Mouse (Mus musculus) olfactory bulb, adult 2 months (tissue): ENCODE results near the gene Pogk. TPM values are rescaled to one million over a fixed set of nuclear protein-coding genes. Genes with fewer than 3 reads are reported as not detected.
A peak's percentile ranks its signal among the peaks of the same experiment; 100 is the strongest.

Experiments used
- H3K27ac ChIP-seq: fragments of 200-500 bp; 2 replicates; pipeline ENCODE4 v1.5.1; 2012; ENCODE audit warnings: low read depth, low read length; ENCODE audit not compliant: insufficient read depth
- H3K4me1 ChIP-seq: fragments of 200-500 bp; 2 replicates; pipeline ENCODE4 v1.6.1; 2012; ENCODE audit warnings: low read length; ENCODE audit not compliant: control insufficient read depth, insufficient read depth
- H3K4me3 ChIP-seq: fragments of 200-500 bp; 2 replicates; pipeline ENCODE4 v1.5.1; 2012; ENCODE audit warnings: mild to moderate bottlenecking, low read depth, low read length, moderate library complexity; ENCODE audit not compliant: insufficient read depth
- CTCF ChIP-seq: fragments of 200-500 bp; IDR thresholded peaks from 2 replicates; pipeline ENCODE4 v1.5.1; 2012; ENCODE audit warnings: low read depth, mild to moderate bottlenecking, low read length, moderate library complexity; ENCODE audit not compliant: insufficient read depth
- POLR2A ChIP-seq: fragments of 200-500 bp; IDR thresholded peaks from 2 replicates; pipeline ENCODE4 v1.6.1; 2012; ENCODE audit warnings: mild to moderate bottlenecking, low read depth, low read length, moderate library complexity; ENCODE audit not compliant: insufficient read depth
- WGBS: fragments of 180-500 bp; shearing (Covaris S2); methylation state at CpG from one replicate; pipeline ENCODE4 v1.1.7; 2018; 5-methylcytosine and 5-hydroxymethylcytosine counted together
- polyA plus RNA-seq: library from polyadenylated mRNA; stranded (reverse); fragments of >200 nt; gene quantifications from 2 replicates; pipeline ENCODE4 v1.2.4, GENCODE M21; 2012; ENCODE audit warnings: low replicate concordance; ENCODE audit not compliant: missing spikeins, insufficient read depth, insufficient read length

The Pogk gene
- 198 TPM in 1 of 2 replicates, not detected in the other for polyA plus RNA-seq

- peak within 1 kb of the TSS; percentile 90 for H3K4me3 ChIP-seq
- TF ChIP-seq POLR2A (peak; percentile 85), CTCF (no peak)
- peak within 1 kb of the TSS; percentile 60 for H3K27ac ChIP-seq
- 1% methylated on average over 46 of the region's 49 CpGs for WGBS
- peaks cover 2% of the 10 kb centered on the region; the same call in 1 of the 2 replicates for H3K4me1 ChIP-seq
Observed at GRCm38 (mm10) chr1:166409701-166410220, at the start of gene Pogk. Pogk (minus strand) TSS chr1:166409863.

- 92% methylated on average over 3 of the region's 3 CpGs for WGBS
- Histone ChIP-seq H3K4me1 (no peaks in the 10 kb centered on the region), H3K4me3 (no peak overlapping the region), H3K27ac (no peak overlapping the region)
- no peak for TF ChIP-seq POLR2A
- TF ChIP-seq CTCF: no peak
Observed at GRCm38 (mm10) chr1:166441992-166442391, 32.3 kb upstream of the Pogk start.

GRCm38 (mm10) chr1:166439426-166439825 is 29.8 kb upstream of the Pogk start:
- no peak for TF ChIP-seq POLR2A
- no peak for TF ChIP-seq CTCF
- Histone ChIP-seq H3K4me3 (no peak overlapping the region), H3K27ac (no peak overlapping the region), H3K4me1 (no peaks in the 10 kb centered on the region)
- 77% methylated on average over 6 of the region's 6 CpGs for WGBS

GRCm38 (mm10) chr1:166429809-166430431 is 20.3 kb upstream of the Pogk start:
- TF ChIP-seq CTCF: no peak
- TF ChIP-seq POLR2A: no peak
- Histone ChIP-seq H3K4me1 (peaks cover 7% of the 10 kb centered on the region), H3K27ac (peak overlapping the region; percentile 18; the same call in 1 of the 2 replicates), H3K4me3 (no peak overlapping the region)
- WGBS: 21% methylated on average over 10 of the region's 10 CpGs

GRCm38 (mm10) chr1:166429053-166429452 is 19.4 kb upstream of the Pogk start:
- WGBS: 28% methylated on average over 3 of the region's 3 CpGs
- Histone ChIP-seq H3K4me1 (peaks cover 7% of the 10 kb centered on the region), H3K27ac (no peak overlapping the region), H3K4me3 (no peak overlapping the region)
- TF ChIP-seq CTCF: no peak
- no peak for TF ChIP-seq POLR2A

GRCm38 (mm10) chr1:166412266-166412665 is 2.6 kb upstream of the Pogk start:
- WGBS: 93% methylated on average over 3 of the region's 3 CpGs
- Histone ChIP-seq H3K4me3 (no peak overlapping the region), H3K27ac (no peak overlapping the region), H3K4me1 (no peaks in the 10 kb centered on the region)
- TF ChIP-seq POLR2A (no peak), CTCF (no peak)

- Histone ChIP-seq H3K27ac (no peak overlapping the region), H3K4me1 (no peaks in the 10 kb centered on the region), H3K4me3 (no peak overlapping the region)
- TF ChIP-seq CTCF (no peak), POLR2A (no peak)
- WGBS: 100% methylated on average over 1 of the region's 1 CpGs
Observed at GRCm38 (mm10) chr1:166411541-166411940, 1.9 kb upstream of the Pogk start.

GRCm38 (mm10) chr1:166409177-166409700 is 424 bp downstream of the Pogk start:
- H3K4me1 ChIP-seq: peaks cover 3% of the 10 kb centered on the region; the same call in 1 of the 2 replicates
- no peak for TF ChIP-seq CTCF
- TF ChIP-seq POLR2A: no peak
- peak overlapping the region; percentile 90 for H3K4me3 ChIP-seq
- WGBS: under 1% methylated on average over 44 of the region's 45 CpGs
- peak overlapping the region; percentile 27; the same call in 1 of the 2 replicates for H3K27ac ChIP-seq

- H3K27ac ChIP-seq: peak overlapping the region; percentile 60; the same call in 1 of the 2 replicates
- TF ChIP-seq POLR2A: no peak
- no peak for TF ChIP-seq CTCF
Observed at GRCm38 (mm10) chr1:166403846-166404245, 5.8 kb downstream of the Pogk start.

More at GRCm38 (mm10) chr1:166403846-166404245, 5.8 kb downstream of the Pogk start:
- WGBS: 54% methylated on average over 3 of the region's 3 CpGs
- H3K4me3 ChIP-seq: no peak overlapping the region
- peaks cover 4% of the 10 kb centered on the region; the same call in 1 of the 2 replicates for H3K4me1 ChIP-seq
